Mouse (Mus musculus) small intestine, adult 2 months (tissue): ENCODE measurements around the gene Nyap1.

Experiments
- CTCF ChIP-seq: fragments of 200-500 bp; IDR thresholded peaks from 2 replicates; pipeline ENCODE4 v1.5.1; 2012; ENCODE audit warnings: low read depth, mild to moderate bottlenecking, control low read depth, inconsistent platforms, low read length, moderate library complexity, mixed read lengths; ENCODE audit not compliant: insufficient replicate concordance, insufficient read length; ENCODE audit errors: extremely low read depth
- POLR2A ChIP-seq: fragments of 200-500 bp; IDR thresholded peaks from 2 replicates; pipeline ENCODE4 v1.6.1; 2012; ENCODE audit warnings: low read depth, mild to moderate bottlenecking, control low read depth, inconsistent platforms, low read length, moderate library complexity

DNA sequence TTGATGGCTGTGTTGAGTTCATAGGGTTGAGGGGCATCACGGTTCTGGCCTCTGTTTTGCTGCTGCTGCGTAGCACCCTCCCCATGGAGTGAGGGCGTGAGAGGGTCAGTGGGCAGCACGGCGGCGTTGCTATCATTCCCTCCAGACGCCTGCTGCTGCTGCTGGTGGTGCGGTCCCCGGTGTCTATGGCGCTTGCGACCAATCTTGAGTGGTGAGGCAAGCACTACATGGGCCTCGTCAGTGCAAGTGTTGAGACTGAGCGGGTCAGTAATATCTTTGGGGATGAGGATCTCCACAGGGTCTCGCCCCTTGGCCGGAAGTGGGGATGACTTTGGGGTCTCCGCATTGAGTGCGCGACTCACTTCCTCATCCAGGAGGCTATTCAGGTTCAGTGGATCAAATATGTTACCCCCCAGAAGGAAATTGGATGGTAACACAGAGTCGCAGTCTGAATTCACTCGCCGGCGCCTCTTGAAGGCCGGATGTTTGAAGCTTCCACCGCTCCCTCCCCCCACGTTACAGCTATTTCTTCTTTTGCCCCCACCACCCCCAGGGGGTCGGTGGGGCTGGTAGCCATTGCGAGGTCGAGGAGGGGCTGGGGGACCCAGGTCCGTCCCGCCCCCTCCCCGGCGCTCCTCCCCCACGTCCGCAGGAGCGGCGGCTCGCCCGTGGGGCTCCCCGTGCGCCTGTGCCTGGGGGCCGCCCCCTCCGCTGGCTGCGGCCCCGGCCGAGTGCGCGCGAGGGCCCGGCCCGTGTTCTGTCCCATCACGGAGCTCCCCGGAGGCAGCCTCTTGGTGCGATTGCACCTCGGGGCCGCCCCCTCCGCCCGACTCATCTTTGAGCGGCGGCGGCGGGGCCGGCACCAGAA is 44.0 kb upstream of the Nyap1 start:
- TF ChIP-seq POLR2A (no peak), CTCF (no peak)
